Mouse (Mus musculus) heart, embryonic 16.5 days (tissue): Measurements from ENCODE around the gene Fam43a. TPM values are rescaled to one million over a fixed set of nuclear protein-coding genes. Genes with fewer than 3 reads are reported as not detected.
A peak's percentile ranks its signal among the peaks of the same experiment; 100 is the strongest.

Experiments
- ATAC-seq: fragments of 200-750 bp; cut with Nextera tagmentation; replicated peaks from 2 replicates; pipeline ENCODE4 v1.8.0; 2017; ENCODE audit warnings: moderate number of reproducible peaks; ENCODE audit not compliant: insufficient read depth, low FRiP score; ENCODE audit errors: extremely low read depth
- H3K27ac ChIP-seq: fragments of 300-500 bp; sonication (generic); 2 replicates; pipeline ENCODE4 v1.5.1; 2014; ENCODE audit warnings: mild to moderate bottlenecking, low read length, control low read depth, moderate library complexity
- H3K27me3 ChIP-seq: fragments of 300-500 bp; sonication (generic); 2 replicates; pipeline ENCODE4 v1.6.1; 2014; ENCODE audit warnings: low read length, mixed read lengths; ENCODE audit not compliant: control insufficient read depth, insufficient read depth
- H3K36me3 ChIP-seq: fragments of 300-500 bp; sonication (generic); 2 replicates; pipeline ENCODE4 v1.6.1; 2014; ENCODE audit not compliant: control insufficient read depth, insufficient read depth
- H3K4me1 ChIP-seq: fragments of 300-500 bp; sonication (generic); 2 replicates; pipeline ENCODE4 v1.6.1; 2014; ENCODE audit warnings: low read length, mixed read lengths; ENCODE audit not compliant: control insufficient read depth, insufficient read depth
- H3K4me2 ChIP-seq: fragments of 300-500 bp; sonication (generic); 2 replicates; pipeline ENCODE4 v1.6.1; 2014; ENCODE audit warnings: low read depth, mild to moderate bottlenecking, control low read depth, low read length
- H3K4me3 ChIP-seq: fragments of 300-500 bp; sonication (generic); 2 replicates; pipeline ENCODE4 v1.5.1; 2014; ENCODE audit warnings: mild to moderate bottlenecking, control low read depth, low read length
- H3K9ac ChIP-seq: fragments of 300-500 bp; sonication (generic); 2 replicates; pipeline ENCODE4 v1.6.1; 2014; ENCODE audit warnings: low read length, control low read depth
- H3K9me3 ChIP-seq: fragments of 300-500 bp; sonication (generic); replicated peaks from 2 replicates; pipeline ENCODE4 v1.6.1; 2016; ENCODE audit warnings: low read length; ENCODE audit not compliant: control insufficient read depth
- WGBS: fragments of 180-500 bp; shearing (Covaris S2); extraction: QIAGEN DNeasy Blood & Tissue Kit; methylation state at CpG from one replicate; pipeline ENCODE4 v1.1.7; 2014; 5-methylcytosine and 5-hydroxymethylcytosine counted together
- polyA plus RNA-seq: library from polyadenylated mRNA; unstranded; fragments of >200 nt; fragmentation: Nextera tagmentation; extraction: Ambion mirVana; gene quantifications from 2 replicates; pipeline ENCODE4 v1.2.1, GENCODE M21; 2015

Fam43a gene
- polyA plus RNA-seq, 1 experiment from 2014 or later, result 19.7 TPM

GRCm38 (mm10) chr16:30614705-30615317 lies 15.3 kb downstream of the Fam43a start:
- Histone ChIP-seq H3K4me3 (no peak overlapping the region), H3K9me3 (no peaks in the 10 kb centered on the region), H3K9ac (no peak overlapping the region), H3K27ac (no peak overlapping the region), H3K36me3 (no peaks in the 10 kb centered on the region), H3K4me1 (no peaks in the 10 kb centered on the region), H3K4me2 (no peak overlapping the region), H3K27me3 (no peaks in the 10 kb centered on the region)
- no peak for ATAC-seq
- WGBS, result 58% methylated on average over 6 of the region's 6 CpGs

- no peak for ATAC-seq
- Histone ChIP-seq H3K4me2 (no peak overlapping the region), H3K9me3 (no peaks in the 10 kb centered on the region), H3K9ac (no peak overlapping the region), H3K27ac (no peak overlapping the region), H3K4me1 (no peaks in the 10 kb centered on the region), H3K36me3 (no peaks in the 10 kb centered on the region), H3K27me3 (no peaks in the 10 kb centered on the region), H3K4me3 (no peak overlapping the region)
- WGBS, result 80% methylated on average over 3 of the region's 3 CpGs
These were observed 16.8 kb downstream of the Fam43a start for GRCm38 (mm10) chr16:30616281-30616680.

- WGBS, result 72% methylated on average over 7 of the region's 7 CpGs
- 0 out of 2 replicates have a peak, but pooled peaks cover 3% of the 10 kb centered on the region for H3K4me1 ChIP-seq
- H3K27me3 ChIP-seq, result no peaks in the 10 kb centered on the region
- H3K4me3 ChIP-seq, result no peak overlapping the region
- no peak overlapping the region for H3K27ac ChIP-seq
- no peak overlapping the region for H3K4me2 ChIP-seq
- ATAC-seq, result no peak
- no peaks in the 10 kb centered on the region for H3K9me3 ChIP-seq
- H3K9ac ChIP-seq, result no peak overlapping the region
- H3K36me3 ChIP-seq, result no peaks in the 10 kb centered on the region
These were observed 24.1 kb downstream of the Fam43a start for GRCm38 (mm10) chr16:30623645-30624044.

- no peak for ATAC-seq
- no peak overlapping the region for H3K27ac ChIP-seq
- whole genome bisulfite sequencing, result 57% methylated on average over 2 of the region's 2 CpGs
These were observed 25.1 kb downstream of the Fam43a start for GRCm38 (mm10) chr16:30624640-30625039.

GRCm38 (mm10) chr16:30627586-30628337 lies 28.2 kb downstream of the Fam43a start:
- Histone ChIP-seq H3K4me3 (no peak overlapping the region), H3K36me3 (no peaks in the 10 kb centered on the region), H3K27me3 (no peaks in the 10 kb centered on the region), H3K9me3 (no peaks in the 10 kb centered on the region), H3K4me1 (0 out of 2 replicates have a peak, but pooled peaks cover 3% of the 10 kb centered on the region), H3K27ac (peak overlapping the region; percentile 46; the same call in 1 of the 2 replicates), H3K4me2 (no peak overlapping the region), H3K9ac (no peak overlapping the region)
- 49% methylated on average over 11 of the region's 11 CpGs for WGBS
- peak; percentile 32; the same call in 1 of the 2 replicates for ATAC-seq

More at GRCm38 (mm10) chr16:30624640-30625039, 25.1 kb downstream of the Fam43a start:
- H3K4me1 ChIP-seq, result 0 out of 2 replicates have a peak, but pooled peaks cover 3% of the 10 kb centered on the region
- H3K4me3 ChIP-seq, result no peak overlapping the region
- H3K36me3 ChIP-seq, result no peaks in the 10 kb centered on the region
- H3K9ac ChIP-seq, result no peak overlapping the region
- H3K27me3 ChIP-seq, result no peaks in the 10 kb centered on the region
- H3K9me3 ChIP-seq, result no peaks in the 10 kb centered on the region
- no peak overlapping the region for H3K4me2 ChIP-seq

- 63% methylated on average over 6 of the region's 6 CpGs for WGBS
- 0 out of 2 replicates have a peak, but pooled peaks cover 3% of the 10 kb centered on the region for H3K4me1 ChIP-seq
- H3K36me3 ChIP-seq, result no peaks in the 10 kb centered on the region
These were observed 28.9 kb downstream of the Fam43a start for GRCm38 (mm10) chr16:30628401-30628800.

GRCm38 (mm10) chr16:30629509-30629908 lies 30.0 kb downstream of the Fam43a start:
- H3K4me1 ChIP-seq, result 0 out of 2 replicates have a peak, but pooled peaks cover 3% of the 10 kb centered on the region
- H3K4me3 ChIP-seq, result no peak overlapping the region
- WGBS, result 85% methylated on average over 5 of the region's 5 CpGs
- H3K9ac ChIP-seq, result no peak overlapping the region
- no peaks in the 10 kb centered on the region for H3K27me3 ChIP-seq
- no peaks in the 10 kb centered on the region for H3K9me3 ChIP-seq
- H3K27ac ChIP-seq, result no peak overlapping the region
- no peak overlapping the region for H3K4me2 ChIP-seq
- no peaks in the 10 kb centered on the region for H3K36me3 ChIP-seq
- ATAC-seq, result no peak

More at GRCm38 (mm10) chr16:30628401-30628800, 28.9 kb downstream of the Fam43a start:
- Histone ChIP-seq H3K27ac (no peak overlapping the region), H3K9ac (no peak overlapping the region), H3K27me3 (no peaks in the 10 kb centered on the region), H3K4me2 (no peak overlapping the region), H3K4me3 (no peak overlapping the region), H3K9me3 (no peaks in the 10 kb centered on the region)
- no peak for ATAC-seq

GRCm38 (mm10) chr16:30633906-30634746 lies 34.6 kb downstream of the Fam43a start:
- ATAC-seq, result no peak
- Histone ChIP-seq H3K27ac (no peak overlapping the region), H3K9me3 (no peaks in the 10 kb centered on the region), H3K36me3 (no peaks in the 10 kb centered on the region), H3K4me1 (no peaks in the 10 kb centered on the region), H3K27me3 (no peaks in the 10 kb centered on the region), H3K4me2 (no peak overlapping the region), H3K4me3 (no peak overlapping the region), H3K9ac (no peak overlapping the region)
- WGBS, result 69% methylated on average over 8 of the region's 8 CpGs
